Mouse (Mus musculus): Measurements from ENCODE around the gene Gm3045. TPM values are rescaled to one million over a fixed set of nuclear protein-coding genes. Genes with fewer than 3 reads are reported as not detected.

The Gm3045 gene
- total RNA-seq (2021), result not detected

DNA sequence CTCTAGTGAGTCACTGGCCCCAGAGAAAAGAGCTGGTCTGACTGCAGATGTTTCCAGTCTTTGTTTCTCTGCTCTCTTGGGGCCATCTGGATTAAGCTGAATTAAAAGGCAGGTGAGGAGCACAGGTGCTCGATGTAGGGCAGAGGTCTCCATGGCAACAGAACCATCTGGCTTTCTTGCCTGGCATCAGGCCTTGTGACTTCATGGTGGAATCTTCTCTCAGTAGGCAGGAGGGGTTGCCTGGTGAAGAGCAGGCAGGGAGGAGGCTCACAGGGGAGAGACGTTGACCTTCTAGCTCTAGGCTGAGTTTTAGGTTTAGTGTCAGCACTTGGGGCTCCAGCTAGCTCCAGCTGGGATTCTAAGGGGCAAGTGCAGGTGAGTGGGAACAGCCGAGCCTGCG lies at the start of gene Gm3045:
Gene Gm3045, plus strand, starts transcription at position 230 of the 400 bp plus-strand sequence.
- intact Hi-C loops (cut with DNase I), result no loop called here
- no peak for DNase-seq

DNA sequence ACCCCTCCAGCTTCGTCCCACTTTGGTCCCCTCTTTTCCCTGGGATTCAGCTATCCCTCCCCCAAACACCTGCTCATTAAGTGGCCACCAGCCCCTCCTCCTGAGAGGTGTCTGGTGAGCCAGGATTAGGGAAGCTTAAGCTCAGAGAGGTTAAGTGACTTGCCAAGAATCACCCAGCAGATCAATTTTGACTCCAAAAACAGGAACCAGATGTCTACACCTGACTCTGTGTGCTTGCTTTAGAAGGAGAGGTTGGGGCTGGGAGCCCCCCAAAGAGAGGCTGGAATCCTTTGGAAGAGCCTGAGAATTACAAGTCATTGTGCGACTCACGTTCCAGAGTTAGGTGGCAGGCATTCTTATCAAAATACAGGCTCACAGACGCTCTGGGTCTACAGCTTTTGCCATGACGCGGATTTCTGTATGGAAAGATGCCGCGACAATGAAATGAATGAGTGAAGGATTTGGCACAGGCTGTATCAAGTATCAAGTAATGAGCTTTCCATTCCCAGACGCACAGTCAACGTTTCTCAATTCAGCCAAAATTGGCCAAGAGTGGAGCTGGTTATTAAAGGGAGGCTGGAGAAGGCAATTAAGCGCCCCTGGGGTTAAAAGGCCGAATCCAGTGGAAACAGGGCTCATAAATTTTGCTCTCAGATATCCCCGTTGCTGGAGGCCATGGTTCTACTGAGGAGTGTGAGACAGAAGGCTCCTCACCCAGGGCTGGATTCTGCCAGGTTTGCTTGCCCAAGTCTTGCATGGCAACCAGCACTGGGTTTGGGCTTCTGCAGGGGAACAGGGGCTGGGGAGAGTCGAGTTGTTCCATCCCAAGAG lies 45.3 kb upstream of the Gm3045 start:
- no peak for DNase-seq
- intact Hi-C loops (cut with DNase I), result no loop called here

DNA sequence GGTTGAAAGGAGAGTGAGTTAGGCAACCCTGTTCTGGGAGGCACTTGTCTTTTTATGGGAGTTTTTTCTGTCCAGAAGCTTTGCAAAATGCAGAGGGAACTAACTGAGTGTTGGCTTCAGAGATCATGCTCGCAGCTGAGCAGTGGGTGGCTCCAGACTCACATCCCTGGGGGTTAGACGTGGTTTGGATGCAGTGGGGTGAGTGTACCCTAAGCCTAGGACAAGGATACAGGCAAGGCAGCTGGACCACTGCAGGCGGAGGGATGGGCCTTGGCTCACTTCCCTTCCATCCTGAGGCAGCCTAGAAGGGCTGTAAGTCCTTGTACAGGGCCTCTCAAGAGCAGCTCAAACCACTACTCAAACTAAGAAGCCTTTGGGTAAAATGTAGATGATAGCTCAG lies 43.0 kb upstream of the Gm3045 start:
- DNase-seq, result no peak
- intact Hi-C loops (cut with DNase I), result no loop called here

DNA sequence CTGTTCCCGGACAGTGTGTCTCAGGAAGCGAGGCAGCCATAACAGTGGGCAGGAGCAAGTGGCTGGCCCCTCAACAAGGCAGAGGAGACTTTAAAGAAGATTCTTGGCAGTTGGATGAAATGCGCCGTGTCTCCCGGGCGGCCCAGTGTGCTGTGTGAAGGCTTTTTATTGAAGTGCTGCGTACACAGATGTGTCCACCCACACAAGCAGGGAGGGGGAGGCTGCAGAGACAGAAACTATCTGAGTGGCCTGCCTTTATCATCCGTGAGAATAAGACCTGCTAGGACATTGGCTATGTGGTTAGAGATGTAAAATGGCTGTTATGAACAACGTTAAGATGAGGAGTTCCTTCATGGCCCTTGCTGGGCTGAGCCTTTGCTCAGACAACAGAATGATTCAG lies 40.0 kb upstream of the Gm3045 start:
- intact Hi-C loops (cut with DNase I), result no loop called here
- DNase-seq, result no peak

DNA sequence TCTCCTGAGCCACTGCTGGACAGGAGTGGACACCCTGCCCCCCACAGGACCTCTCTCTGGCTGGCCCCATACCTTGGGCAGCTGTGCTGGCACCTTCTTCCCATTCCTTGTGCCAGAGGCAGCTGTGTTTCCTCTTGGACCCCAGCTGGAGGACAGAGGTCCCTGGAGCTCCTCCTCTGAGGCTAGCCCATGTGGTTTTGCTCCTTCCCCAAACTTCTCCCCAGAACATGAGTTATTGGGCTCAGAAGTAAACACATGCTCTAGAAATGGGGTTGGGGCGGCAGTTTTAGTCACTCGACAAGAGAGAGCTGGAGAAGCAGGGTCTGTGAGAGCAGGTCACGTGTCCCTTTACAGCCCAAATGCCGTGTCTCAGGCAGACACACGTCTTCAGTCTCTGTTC lies 39.0 kb upstream of the Gm3045 start:
- intact Hi-C loops (cut with DNase I), result no loop called here
- peak; percentile 8 to 15 for DNase-seq

DNA sequence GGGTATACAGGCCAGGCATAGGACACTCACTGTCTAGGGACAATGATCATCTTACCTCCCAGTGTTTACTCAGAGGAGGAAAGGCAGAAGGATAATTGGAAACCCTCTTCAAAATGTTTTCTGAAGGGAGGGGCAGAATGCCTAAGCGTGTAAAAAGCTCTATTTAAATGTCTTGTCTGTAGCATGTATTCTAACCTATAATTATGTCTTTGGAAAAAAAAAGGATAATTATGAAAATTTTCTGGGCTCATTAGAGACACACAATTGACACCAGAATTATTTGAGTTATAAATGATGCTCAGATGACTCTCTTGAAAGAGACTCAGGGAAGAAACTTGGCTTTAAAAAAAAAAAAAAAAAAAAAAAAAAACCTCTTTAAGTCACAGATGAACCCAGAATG lies 38.4 kb upstream of the Gm3045 start:
- no peak for DNase-seq
- intact Hi-C loops (cut with DNase I), result no loop called here

DNA sequence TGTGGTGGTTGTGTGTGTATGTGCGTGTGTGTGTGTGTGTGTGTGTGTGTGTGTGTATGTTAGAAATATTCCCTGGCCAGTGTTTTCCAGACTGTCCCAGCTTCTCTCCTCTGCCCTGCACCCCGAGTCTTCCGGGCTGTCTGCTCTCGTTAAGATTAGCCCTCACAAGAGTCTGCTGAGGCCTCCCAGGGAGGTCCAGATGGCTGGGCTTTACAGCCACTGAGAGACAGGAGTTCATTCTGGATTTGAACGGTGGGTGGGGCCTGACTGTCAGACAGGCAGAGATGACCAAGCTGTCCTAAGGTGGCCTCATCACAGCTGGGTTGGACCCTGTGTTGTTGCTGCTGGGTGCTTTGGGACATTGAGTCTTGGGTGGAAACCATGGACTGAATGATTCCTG lies 28.8 kb upstream of the Gm3045 start:
- DNase-seq, result peak in 1 of 2 experiments; percentile 4
- intact Hi-C loops (cut with DNase I), result no loop called here

DNA sequence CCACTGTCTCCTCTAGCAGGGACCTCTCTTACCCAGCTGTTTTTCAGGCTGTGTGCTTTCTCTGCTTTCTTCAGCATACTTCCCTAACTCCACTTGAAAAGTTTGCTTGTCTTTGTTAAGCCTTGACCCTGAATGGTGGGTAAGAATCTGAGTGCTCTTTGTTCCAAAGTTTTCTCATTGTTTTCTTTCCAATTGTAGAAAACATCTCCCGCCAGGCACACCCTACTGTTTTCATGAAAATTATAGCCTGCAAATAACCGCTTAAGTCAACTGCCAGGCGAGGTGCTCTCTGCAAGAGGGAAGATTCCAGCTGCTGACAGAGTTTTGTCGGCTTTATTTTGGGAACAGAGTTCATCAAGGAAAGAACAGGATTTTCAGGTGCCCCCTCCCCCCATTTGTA lies 25.2 kb upstream of the Gm3045 start:
- intact Hi-C loops (cut with DNase I), result no loop called here

DNA sequence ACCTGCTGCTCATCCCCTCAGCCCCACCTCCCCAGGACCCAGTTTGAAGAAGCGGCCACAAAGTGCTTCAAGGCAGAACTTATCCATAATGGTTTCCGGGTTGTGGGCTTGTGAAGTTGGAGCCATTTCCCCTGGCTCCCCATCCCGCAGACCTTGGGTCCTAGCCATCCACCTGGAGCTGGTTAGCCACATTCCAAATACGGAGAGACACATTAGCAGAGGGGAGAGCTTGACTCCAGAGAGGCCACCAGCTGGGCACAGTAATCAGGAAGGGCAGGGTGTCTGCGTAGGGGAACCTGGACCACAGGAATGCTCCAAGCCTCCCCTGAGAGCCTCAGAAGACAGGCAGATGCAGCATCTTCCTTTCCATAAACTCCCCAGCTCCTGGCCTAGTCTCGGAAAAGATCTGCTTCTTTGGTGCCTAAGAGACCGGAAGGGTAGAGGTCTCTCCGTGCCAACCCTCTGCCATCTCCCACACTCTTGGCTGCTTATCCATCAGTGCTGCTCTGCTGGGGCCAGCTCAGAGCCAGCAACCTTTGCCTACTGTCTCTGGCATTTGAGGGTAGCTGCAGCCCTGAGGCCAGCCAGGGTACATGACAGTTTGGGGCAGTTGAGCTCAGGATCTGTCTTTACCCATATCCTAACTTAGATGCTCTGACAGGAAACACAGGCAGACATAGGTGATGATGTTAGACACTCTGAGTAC lies 22.9 kb upstream of the Gm3045 start:
- intact Hi-C loops (cut with DNase I), result no loop called here
- DNase-seq, result no peak

More for the DNA sequence above, 25.2 kb upstream of the Gm3045 start:
- no peak for DNase-seq

DNA sequence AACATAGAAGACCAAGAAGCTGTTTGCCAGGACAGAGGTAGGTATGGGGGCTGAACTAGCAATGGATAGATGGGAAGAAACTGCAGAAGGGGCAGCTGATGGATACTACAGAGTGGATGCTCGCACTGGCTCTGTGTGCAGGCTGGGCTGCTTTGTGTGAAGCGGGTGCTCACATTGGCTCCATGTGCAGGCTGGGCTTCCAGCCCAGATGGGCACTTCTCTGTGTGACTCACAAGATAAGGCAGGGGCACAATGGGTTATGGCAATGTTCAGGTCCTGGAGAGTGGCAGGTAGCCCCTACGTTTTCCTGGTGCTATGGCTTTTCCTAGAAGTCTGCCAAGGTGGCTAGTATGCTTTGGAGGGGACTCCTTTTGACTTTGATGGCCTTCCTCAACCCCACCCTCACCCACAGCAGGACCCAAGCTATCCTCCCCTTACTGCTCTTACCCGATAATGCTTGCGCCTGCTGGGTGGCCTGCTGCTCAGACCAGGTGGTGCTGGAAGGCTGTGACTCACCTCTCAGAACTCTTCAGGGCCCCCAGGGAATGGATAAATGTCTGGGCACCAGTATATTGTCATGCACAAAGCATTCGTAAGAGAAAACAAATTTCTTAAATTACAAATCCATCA lies 21.8 kb upstream of the Gm3045 start:
- intact Hi-C loops (cut with DNase I), result no loop called here
- no peak for DNase-seq

DNA sequence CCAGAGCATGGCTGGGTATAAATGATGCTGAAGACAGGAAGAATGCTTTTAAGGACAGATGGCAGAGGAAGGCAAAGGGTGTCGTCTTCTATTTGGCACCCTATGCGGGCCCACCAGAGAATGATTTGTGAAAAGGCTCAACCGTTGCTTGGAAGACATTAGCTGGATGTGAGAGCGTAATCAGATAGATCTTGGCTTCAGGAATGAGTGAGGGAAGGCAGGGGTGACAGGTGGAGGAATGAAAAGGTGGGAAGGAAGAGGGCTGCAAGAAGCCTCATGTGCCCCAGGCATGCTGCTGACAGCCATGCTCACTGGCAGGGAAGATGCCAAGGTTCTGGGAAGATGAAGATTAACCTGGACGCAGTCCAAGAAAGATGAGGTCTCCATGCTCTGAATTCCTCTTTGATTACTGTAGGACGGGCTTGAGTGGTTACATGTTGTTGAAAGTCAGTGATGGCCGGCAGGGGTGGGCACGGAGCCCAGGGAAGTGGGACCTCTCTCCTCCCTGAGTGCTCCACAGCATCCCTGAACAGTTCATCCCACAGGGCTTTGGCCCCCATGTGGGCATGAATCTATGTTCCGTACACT lies 14.0 kb upstream of the Gm3045 start:
- no peak for DNase-seq
- intact Hi-C loops (cut with DNase I), result no loop called here

DNA sequence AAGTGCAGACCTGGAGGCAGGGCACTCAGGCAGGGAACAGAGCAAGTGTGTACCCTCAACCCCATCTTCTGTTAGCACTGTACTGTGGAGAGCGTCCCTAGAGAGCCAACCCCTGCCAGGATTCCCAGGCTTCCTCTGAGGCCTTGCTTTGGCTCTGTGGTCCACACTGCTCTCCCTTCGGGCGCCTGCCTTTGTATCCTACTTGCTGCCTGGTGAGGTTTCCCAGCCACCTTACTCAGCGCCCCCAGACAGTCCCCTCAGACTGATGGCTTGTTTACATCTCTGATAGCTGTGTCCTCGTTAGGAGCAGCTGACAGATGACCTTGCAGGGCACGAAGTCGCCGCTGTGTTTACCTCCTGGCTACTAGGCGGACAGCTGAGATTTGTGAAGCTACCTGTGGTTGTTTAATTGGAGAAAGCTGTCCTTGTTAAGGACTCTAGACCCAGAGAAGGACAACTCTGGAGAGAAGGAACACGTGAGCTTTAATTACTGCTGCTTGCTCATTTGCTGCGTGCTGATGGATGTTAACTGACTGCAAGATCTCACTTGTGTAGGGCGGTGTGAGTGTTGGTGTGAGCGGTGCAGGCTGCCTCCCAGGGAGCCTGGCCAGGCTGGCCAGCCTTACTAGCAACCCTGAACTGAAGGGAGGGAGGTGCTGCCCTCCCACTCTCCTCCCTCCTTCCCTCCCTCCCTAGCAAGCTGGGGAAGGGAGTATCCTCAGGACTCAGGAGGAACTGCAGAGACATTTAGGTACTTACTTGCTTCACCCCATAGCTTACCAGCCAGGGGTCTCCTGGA lies 7.5 kb upstream of the Gm3045 start:
- intact Hi-C loops (cut with DNase I), result no loop called here
- no peak for DNase-seq

DNA sequence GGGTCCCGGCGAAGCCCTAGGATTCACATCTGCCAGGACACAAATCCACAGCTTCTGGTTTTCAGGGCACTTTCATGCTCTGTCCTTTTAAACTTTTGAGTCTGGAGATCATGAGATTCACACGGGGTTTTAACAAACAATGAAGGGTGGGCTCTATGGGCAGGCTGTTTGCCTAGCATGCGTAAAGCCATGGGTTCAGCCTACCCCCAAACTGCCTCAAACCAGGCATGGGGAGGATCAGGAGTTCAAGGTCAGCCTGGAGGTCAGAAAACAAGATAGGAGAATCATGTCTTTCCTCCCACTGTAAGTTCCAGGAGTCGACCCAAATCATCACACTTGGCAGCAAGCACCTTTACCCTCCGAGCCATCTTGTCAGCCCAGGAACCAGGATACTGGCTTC lies 6.9 kb upstream of the Gm3045 start:
- DNase-seq, result no peak
- intact Hi-C loops (cut with DNase I), result no loop called here

DNA sequence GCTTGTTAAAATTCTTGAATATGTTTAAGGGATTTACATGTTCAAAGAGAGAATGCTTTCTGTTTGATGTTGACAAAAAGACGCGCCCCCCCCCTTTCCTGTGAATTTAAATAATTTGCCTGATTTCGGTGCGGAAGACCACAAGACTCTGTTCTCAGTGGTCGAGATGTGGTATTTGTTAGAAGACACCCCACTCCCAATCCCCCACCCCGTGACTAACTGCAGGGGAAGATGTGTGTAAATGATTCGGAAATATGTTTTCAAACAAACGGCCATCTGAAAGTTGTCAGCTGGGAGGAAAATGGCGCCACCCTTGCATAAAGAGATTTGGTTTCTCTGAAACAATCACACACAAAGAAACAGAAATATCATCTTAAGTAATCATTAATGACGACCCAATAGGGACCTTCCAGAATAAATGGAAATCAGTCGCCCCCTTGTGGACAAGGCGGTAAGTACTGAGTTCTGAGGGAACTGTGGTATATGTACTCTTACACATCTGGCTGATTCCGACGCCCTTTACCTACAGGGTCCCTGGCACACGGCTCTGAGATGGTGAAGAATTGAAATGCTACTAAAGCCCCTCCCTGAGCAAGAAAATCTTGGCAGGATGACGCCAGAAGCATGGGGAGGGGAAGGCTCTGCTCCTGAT lies 4.2 kb upstream of the Gm3045 start:
- intact Hi-C loops (cut with DNase I), result loop anchor here (1.0 to 5.0 kb wide), 2 partner anchors 95 to 143 kb away; no protein-coding TSS in a partner anchor
- peak; percentile 55 to 75 for DNase-seq

DNA sequence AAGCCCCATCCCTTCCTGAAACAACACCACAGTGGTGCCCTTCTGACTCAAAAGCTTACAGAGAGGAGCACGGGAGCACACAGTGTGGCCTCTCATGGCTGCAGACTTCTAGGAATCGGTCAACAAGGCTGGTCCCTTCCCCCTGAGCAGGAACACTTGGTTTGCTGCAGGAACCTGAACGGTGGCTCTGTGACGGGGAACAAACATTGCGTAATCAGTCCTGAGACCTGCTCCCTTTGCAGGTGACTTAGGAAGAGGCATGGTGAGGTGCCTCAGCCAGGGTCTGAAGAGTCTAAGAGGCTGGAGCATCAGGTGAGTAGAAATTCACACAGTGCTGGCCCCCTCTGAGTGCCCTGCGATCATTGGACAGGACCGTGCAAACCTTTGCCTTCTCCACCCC lies 463 bp upstream of the Gm3045 start:
- intact Hi-C loops (cut with DNase I), result no loop called here
- DNase-seq, result no peak

DNA sequence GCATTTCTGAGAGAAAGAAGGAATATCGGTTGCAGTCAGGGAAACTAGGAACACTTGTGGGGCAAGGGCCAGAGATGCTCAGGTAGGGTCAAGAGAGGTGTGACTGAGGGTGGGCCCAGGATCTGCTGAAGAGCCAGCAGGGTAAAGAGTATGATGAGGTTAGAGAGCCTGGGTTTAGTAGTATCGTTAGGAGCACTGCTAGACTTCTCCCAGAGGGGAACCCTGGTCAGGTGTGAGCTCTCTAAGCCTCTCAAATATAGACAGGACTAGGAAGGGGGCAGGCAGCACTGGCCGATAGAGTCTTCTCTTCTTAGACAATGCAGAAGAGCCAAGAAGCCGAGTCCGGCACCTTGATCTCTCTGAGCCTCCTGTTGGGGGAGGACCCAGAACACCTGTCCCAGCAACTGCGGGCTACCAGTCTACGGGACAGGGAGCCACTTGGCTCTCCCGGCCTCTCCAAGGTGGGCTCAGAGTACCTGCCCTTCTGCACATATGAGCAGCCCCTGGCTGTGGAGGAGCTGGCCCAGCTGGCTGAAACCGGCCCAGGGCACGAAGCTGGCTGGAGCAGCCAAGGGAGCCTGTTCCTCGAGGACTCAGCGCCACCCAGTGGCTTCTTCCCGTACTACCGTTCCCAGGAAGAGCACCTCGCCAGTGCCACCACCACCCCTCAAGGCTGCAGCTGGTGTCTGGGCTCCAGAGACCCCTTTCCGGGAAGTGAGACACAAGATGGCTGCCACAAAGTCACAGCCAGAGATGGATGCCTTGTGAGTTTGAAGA lies 2.5 kb downstream of the Gm3045 start:
- intact Hi-C loops (cut with DNase I), result loop anchor here (2.0 kb wide), 1 partner anchor 232 kb away; no protein-coding TSS in a partner anchor
- DNase-seq, result peak; percentile 46 to 73

DNA sequence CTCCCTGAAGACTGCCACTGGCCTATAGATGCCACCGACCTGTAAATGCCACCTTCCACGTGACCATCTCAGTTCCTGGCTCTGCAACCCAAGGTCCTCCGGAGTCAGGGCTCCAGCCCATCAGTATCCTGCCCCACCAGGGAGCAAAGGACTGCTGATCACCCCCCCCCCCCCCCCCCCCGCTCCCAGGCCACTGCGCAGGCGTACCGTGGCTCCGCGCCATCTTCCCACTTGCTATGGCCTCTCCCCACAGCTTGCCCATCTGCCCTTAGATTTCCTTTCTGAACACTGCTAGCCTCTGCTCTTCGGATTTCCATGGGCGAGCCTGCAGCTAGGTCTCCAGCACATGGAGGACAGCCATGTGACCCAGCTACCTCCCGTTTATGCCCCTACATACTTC lies 6.1 kb downstream of the Gm3045 start:
- intact Hi-C loops (cut with DNase I), result no loop called here
- DNase-seq, result no peak

DNA sequence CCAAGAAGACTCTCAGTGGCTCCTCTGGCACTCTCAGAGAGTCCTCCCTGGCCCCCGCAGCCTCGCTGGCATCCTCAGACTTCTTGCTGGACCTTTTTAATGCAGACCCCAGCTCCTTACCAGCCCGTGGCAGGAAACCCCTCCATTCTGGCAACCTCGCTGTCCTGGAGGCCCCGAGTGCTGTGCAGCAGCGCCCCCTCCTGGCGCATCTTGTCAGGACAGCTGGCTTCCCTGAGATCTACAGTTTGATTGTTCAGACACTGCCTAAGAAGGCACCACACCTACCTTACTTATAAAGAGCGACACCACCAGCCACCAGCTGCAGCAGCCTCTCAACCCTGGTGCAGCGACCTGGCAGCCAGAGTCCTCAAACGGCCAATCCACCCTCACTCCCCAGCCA lies 7.1 kb downstream of the Gm3045 start:
- intact Hi-C loops (cut with DNase I), result no loop called here
- DNase-seq, result peak; percentile 10 to 52

DNA sequence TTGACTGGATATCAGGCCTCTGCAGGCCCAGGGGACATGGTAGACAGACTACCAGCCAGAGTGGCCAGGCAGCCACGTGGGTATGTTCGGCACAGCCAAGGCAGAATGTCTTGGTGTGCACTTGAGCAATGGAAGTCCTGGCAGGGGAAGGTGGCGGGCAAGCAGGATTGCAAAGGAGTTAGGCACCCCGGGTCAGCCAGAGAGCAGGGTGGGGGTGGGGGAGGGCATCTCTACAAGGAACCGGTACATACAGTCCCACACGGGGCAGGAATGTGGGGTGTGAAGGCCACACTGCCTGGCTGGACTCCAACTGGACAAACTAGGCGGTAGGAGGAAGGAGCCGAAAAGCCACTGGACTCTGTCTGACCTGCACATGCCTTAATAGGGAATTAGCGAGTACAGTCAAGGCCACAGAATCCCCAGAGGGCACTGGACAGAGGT lies 7.9 kb downstream of the Gm3045 start:
- intact Hi-C loops (cut with DNase I), result no loop called here
- no peak for DNase-seq

Data from heart, postnatal 36 days (tissue).